Mouse (Mus musculus): ENCODE data around the gene Abraxas2.

DNA sequence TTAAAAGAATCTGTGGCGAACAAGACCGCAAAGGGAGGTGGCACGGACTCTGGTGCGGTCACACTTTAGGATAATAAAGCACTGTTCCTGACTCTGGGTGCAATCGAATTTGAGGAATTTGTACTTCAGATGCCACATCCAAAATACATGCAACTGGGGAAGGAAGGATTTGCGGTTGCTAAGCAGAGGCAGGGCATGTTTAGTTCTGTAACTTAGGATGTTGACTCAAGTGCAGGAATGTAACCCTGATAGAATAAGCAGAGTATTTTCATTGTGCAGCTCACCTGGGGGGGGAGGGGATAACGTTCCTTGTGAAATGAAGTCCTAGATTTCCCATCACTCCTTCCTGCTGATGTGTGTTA, 45.0 kb upstream of the Abraxas2 start:
- TF ChIP-seq CTCF (IDR thresholded peaks at IDR 0.05), result no peak
- no peak for TF ChIP-seq EP300 (IDR thresholded peaks at IDR 0.05; ENCODE audit: insufficient read depth, low read depth, low read length)
